Mouse (Mus musculus): ENCODE data around the gene Csde1. TPM values are rescaled to one million over a fixed set of nuclear protein-coding genes. Genes with fewer than 3 reads are reported as not detected.

Gene Csde1
- polyA plus RNA-seq, 1 experiment from 2014 or later: 249 TPM

GRCm38 (mm10) chr3:103001595-103001994 lies 18.6 kb upstream of the Csde1 start:
- no peak overlapping the region for H3K4me2 ChIP-seq
- H3K27me3 ChIP-seq (replicated peaks): no peaks in the 10 kb centered on the region
- no peak overlapping the region for H3K9ac ChIP-seq
- peaks cover 3% of the 10 kb centered on the region; the same call in 1 of the 2 replicates for H3K9me3 ChIP-seq
- H3K4me3 ChIP-seq: no peak overlapping the region
- H3K4me1 ChIP-seq: peaks cover 10% of the 10 kb centered on the region
- H3K27ac ChIP-seq (replicated peaks): no peak overlapping the region
- no peak for ATAC-seq (ENCODE audit: extremely low read depth, insufficient number of reproducible peaks, low FRiP score, low TSS enrichment)
- 91% methylated on average over 7 of the region's 7 CpGs for WGBS
- peaks cover 87% of the 10 kb centered on the region for H3K36me3 ChIP-seq

- no peak overlapping the region for H3K4me3 ChIP-seq
- H3K9me3 ChIP-seq: no peaks in the 10 kb centered on the region
- H3K27me3 ChIP-seq (replicated peaks): no peaks in the 10 kb centered on the region
- 32% methylated on average over 2 of the region's 2 CpGs for WGBS
- no peak overlapping the region for H3K4me2 ChIP-seq
- H3K27ac ChIP-seq (replicated peaks): no peak overlapping the region
- ATAC-seq (ENCODE audit: extremely low read depth, insufficient number of reproducible peaks, low FRiP score, low TSS enrichment): no peak
- H3K4me1 ChIP-seq: peaks cover 16% of the 10 kb centered on the region
- H3K36me3 ChIP-seq: no peaks in the 10 kb centered on the region
- H3K9ac ChIP-seq: no peak overlapping the region
Observed at GRCm38 (mm10) chr3:103017350-103017749, 2.9 kb upstream of the Csde1 start.

- H3K9me3 ChIP-seq: no peaks in the 10 kb centered on the region
- peak overlapping the region; percentile 94 for H3K4me3 ChIP-seq
- no peak for ATAC-seq (ENCODE audit: extremely low read depth, insufficient number of reproducible peaks, low FRiP score, low TSS enrichment)
- 92% methylated on average over 2 of the region's 2 CpGs for WGBS
- H3K36me3 ChIP-seq: no peaks in the 10 kb centered on the region
- H3K9ac ChIP-seq: peak overlapping the region; percentile 99
- peak overlapping the region; percentile 93 for H3K4me2 ChIP-seq
- H3K4me1 ChIP-seq: peaks cover 25% of the 10 kb centered on the region
- no peaks in the 10 kb centered on the region for H3K27me3 ChIP-seq (replicated peaks)
- H3K27ac ChIP-seq (replicated peaks): peak overlapping the region; percentile 97
Observed at GRCm38 (mm10) chr3:103019462-103019861, 764 bp upstream of the Csde1 start.

- under 1% methylated on average over 35 of the region's 37 CpGs for WGBS
- Histone ChIP-seq H3K4me3 (peak overlapping the region; percentile 94), H3K4me1 (peaks cover 35% of the 10 kb centered on the region), H3K9me3 (no peaks in the 10 kb centered on the region), H3K27me3 (replicated peaks) (no peaks in the 10 kb centered on the region), H3K36me3 (no peaks in the 10 kb centered on the region; the same call in 1 of the 2 replicates), H3K27ac (replicated peaks) (peak overlapping the region; percentile 97), H3K4me2 (peak overlapping the region; percentile 93), H3K9ac (peak overlapping the region; percentile 99)
- peak; percentile 92 for ATAC-seq (ENCODE audit: extremely low read depth, insufficient number of reproducible peaks, low FRiP score, low TSS enrichment)
Observed at GRCm38 (mm10) chr3:103020943-103021638, 865 bp downstream of the Csde1 start.

GRCm38 (mm10) chr3:103026174-103026573 lies 5.9 kb downstream of the Csde1 start:
- Histone ChIP-seq H3K4me1 (peaks cover 30% of the 10 kb centered on the region), H3K4me2 (no peak overlapping the region), H3K36me3 (peaks cover 42% of the 10 kb centered on the region), H3K4me3 (no peak overlapping the region), H3K27ac (replicated peaks) (no peak overlapping the region), H3K9ac (no peak overlapping the region), H3K27me3 (replicated peaks) (no peaks in the 10 kb centered on the region), H3K9me3 (no peaks in the 10 kb centered on the region)
- 88% methylated on average over 1 of the region's 1 CpGs for whole genome bisulfite sequencing
- no peak for ATAC-seq (ENCODE audit: extremely low read depth, insufficient number of reproducible peaks, low FRiP score, low TSS enrichment)

GRCm38 (mm10) chr3:103040285-103040684 lies 20.1 kb downstream of the Csde1 start:
- Histone ChIP-seq H3K36me3 (peaks cover 82% of the 10 kb centered on the region), H3K9ac (no peak overlapping the region), H3K27me3 (replicated peaks) (no peaks in the 10 kb centered on the region), H3K4me1 (no peaks in the 10 kb centered on the region), H3K4me2 (no peak overlapping the region), H3K9me3 (no peaks in the 10 kb centered on the region), H3K27ac (replicated peaks) (no peak overlapping the region), H3K4me3 (no peak overlapping the region)
- WGBS: 93% methylated on average over 6 of the region's 6 CpGs
- no peak for ATAC-seq (ENCODE audit: extremely low read depth, insufficient number of reproducible peaks, low FRiP score, low TSS enrichment)

- Histone ChIP-seq H3K9me3 (no peaks in the 10 kb centered on the region), H3K27me3 (replicated peaks) (no peaks in the 10 kb centered on the region), H3K9ac (no peak overlapping the region), H3K27ac (replicated peaks) (no peak overlapping the region), H3K36me3 (peaks cover 86% of the 10 kb centered on the region), H3K4me3 (no peak overlapping the region), H3K4me1 (no peaks in the 10 kb centered on the region), H3K4me2 (no peak overlapping the region)
- no peak for ATAC-seq (ENCODE audit: extremely low read depth, insufficient number of reproducible peaks, low FRiP score, low TSS enrichment)
- WGBS: 83% methylated on average over 1 of the region's 1 CpGs
Observed at GRCm38 (mm10) chr3:103040861-103041379, 20.7 kb downstream of the Csde1 start.

GRCm38 (mm10) chr3:103056016-103056595 lies 35.9 kb downstream of the Csde1 start:
- H3K27ac ChIP-seq (replicated peaks): no peak overlapping the region
- H3K9ac ChIP-seq: no peak overlapping the region
- no peaks in the 10 kb centered on the region for H3K27me3 ChIP-seq (replicated peaks)
- 85% methylated on average over 5 of the region's 5 CpGs for WGBS
- H3K4me2 ChIP-seq: no peak overlapping the region
- no peak for ATAC-seq (ENCODE audit: extremely low read depth, insufficient number of reproducible peaks, low FRiP score, low TSS enrichment)
- no peaks in the 10 kb centered on the region for H3K9me3 ChIP-seq
- no peak overlapping the region for H3K4me3 ChIP-seq
- peaks cover 13% of the 10 kb centered on the region for H3K4me1 ChIP-seq
- H3K36me3 ChIP-seq: peaks cover 72% of the 10 kb centered on the region

GRCm38 (mm10) chr3:103057752-103058151 lies 37.5 kb downstream of the Csde1 start:
- Histone ChIP-seq H3K27ac (replicated peaks) (peak overlapping the region; percentile 95), H3K27me3 (replicated peaks) (no peaks in the 10 kb centered on the region), H3K4me2 (peak overlapping the region; percentile 89), H3K4me3 (peak overlapping the region; percentile 90), H3K4me1 (peaks cover 13% of the 10 kb centered on the region), H3K9me3 (no peaks in the 10 kb centered on the region), H3K36me3 (peaks cover 72% of the 10 kb centered on the region), H3K9ac (peak overlapping the region; percentile 89)
- WGBS: 5% methylated on average over 10 of the region's 10 CpGs
- ATAC-seq (ENCODE audit: extremely low read depth, insufficient number of reproducible peaks, low FRiP score, low TSS enrichment): peak; percentile 15; the same call in 1 of the 2 replicates

GRCm38 (mm10) chr3:103058207-103059157 lies 38.3 kb downstream of the Csde1 start, which contains the start of gene Nras:
Gene Nras, plus strand, starts transcription at chr3:103058285.
- peak; percentile 97 for ATAC-seq (ENCODE audit: extremely low read depth, insufficient number of reproducible peaks, low FRiP score, low TSS enrichment)
- Histone ChIP-seq H3K27ac (replicated peaks) (peak within 1 kb of the TSS; percentile 95), H3K36me3 (peaks cover 73% of the 10 kb centered on the region), H3K9me3 (no peaks in the 10 kb centered on the region), H3K9ac (peak within 1 kb of the TSS; percentile 89), H3K27me3 (replicated peaks) (no peaks in the 10 kb centered on the region), H3K4me1 (peaks cover 13% of the 10 kb centered on the region), H3K4me3 (peak within 1 kb of the TSS; percentile 90), H3K4me2 (peak within 1 kb of the TSS; percentile 89)
- 3% methylated on average over 46 of the region's 46 CpGs for WGBS

- H3K27ac ChIP-seq (replicated peaks): no peak overlapping the region
- H3K4me3 ChIP-seq: no peak overlapping the region
- no peaks in the 10 kb centered on the region for H3K4me1 ChIP-seq
- H3K27me3 ChIP-seq (replicated peaks): no peaks in the 10 kb centered on the region
- no peaks in the 10 kb centered on the region for H3K9me3 ChIP-seq
- H3K36me3 ChIP-seq: peaks cover 75% of the 10 kb centered on the region
- H3K9ac ChIP-seq: no peak overlapping the region
- WGBS: 93% methylated on average over 8 of the region's 8 CpGs
- no peak overlapping the region for H3K4me2 ChIP-seq
- ATAC-seq (ENCODE audit: extremely low read depth, insufficient number of reproducible peaks, low FRiP score, low TSS enrichment): no peak
Observed at GRCm38 (mm10) chr3:103066927-103067326, 46.7 kb downstream of the Csde1 start.

All from heart, embryonic 13.5 days (tissue).